Mouse (Mus musculus): ENCODE data around the gene St8sia1. TPM values are rescaled to one million over a fixed set of nuclear protein-coding genes. Genes with fewer than 3 reads are reported as not detected.

St8sia1 gene
- total and polyA plus RNA-seq, 3 experiments = 0.01 TPM; not detected in 2

GRCm38 (mm10) chr6:142998221-142998999 is 34.2 kb upstream of the St8sia1 start:
- no peak for TF ChIP-seq ZC3H11A (IDR thresholded peaks at IDR 0.05; ENCODE audit: low read depth, low read length)
- TF ChIP-seq HCFC1 (IDR thresholded peaks at IDR 0.05; ENCODE audit: low read depth, low read length) = no peak
- TF ChIP-seq ZKSCAN1 (IDR thresholded peaks at IDR 0.05; ENCODE audit: low read depth, low read length) = no peak
- H3K9ac ChIP-seq (ENCODE audit: control insufficient read depth, low read depth, low read length, poor library complexity, severe bottlenecking) = no peak overlapping the region
- peaks cover 0 to 3% of the 10 kb centered on the region in 2 experiments; a peak in 1 of 4 replicates for H3K4me1 ChIP-seq (ENCODE audit: control insufficient read depth in 1 of 2, insufficient read depth in 2 of 2, low read length in 2 of 2)
- DNase-seq (ENCODE audit: low read depth, low spot score) = no peak
- no peaks in the 10 kb centered on the region for H3K9me3 ChIP-seq (replicated peaks; ENCODE audit: insufficient read depth, low read length)
- no peak overlapping the region for H3K4me3 ChIP-seq (ENCODE audit: control insufficient read depth in 1 of 2, insufficient read depth in 1 of 2, low read depth in 2 of 2, low read length in 2 of 2)
- H3K27me3 ChIP-seq (ENCODE audit: control insufficient read depth in 1 of 2, insufficient read depth in 2 of 2, low read length in 2 of 2) = no peaks in the 10 kb centered on the region; a peak in 4 of 4 replicates
- H3K36me3 ChIP-seq (ENCODE audit: control insufficient read depth in 1 of 2, insufficient read depth in 2 of 2, low read length in 2 of 2) = no peaks in the 10 kb centered on the region
- H3K27ac ChIP-seq (ENCODE audit: control insufficient read depth, low read depth, low read length) = no peak overlapping the region
- H3K79me2 ChIP-seq (ENCODE audit: control insufficient read depth, insufficient read depth, low read length, poor library complexity) = no peaks in the 10 kb centered on the region

GRCm38 (mm10) chr6:142996887-142997286 is 32.6 kb upstream of the St8sia1 start:
- TF ChIP-seq CHD1 (IDR thresholded peaks at IDR 0.05; ENCODE audit: low read depth, low read length) (no peak), MEF2A (IDR thresholded peaks at IDR 0.05; ENCODE audit: extremely low read depth, insufficient replicate concordance, low read depth, low read length, poor library complexity, severe bottlenecking) (no peak), EP300 (IDR thresholded peaks at IDR 0.05; ENCODE audit: low read depth in 1 of 2, low read length in 2 of 2) (no peak), MAFK (IDR thresholded peaks at IDR 0.05; ENCODE audit: borderline replicate concordance, low read depth, low read length) (no peak), MAX (IDR thresholded peaks at IDR 0.05; ENCODE audit: low read length) (no peak), MYB (IDR thresholded peaks at IDR 0.05; ENCODE audit: low read depth, low read length) (no peak), RAD21 (IDR thresholded peaks at IDR 0.05; ENCODE audit: low read depth, low read length) (no peak), ZKSCAN1 (IDR thresholded peaks at IDR 0.05; ENCODE audit: low read depth, low read length) (no peak), HCFC1 (IDR thresholded peaks at IDR 0.05; ENCODE audit: low read depth, low read length) (no peak), NELFE (IDR thresholded peaks at IDR 0.05; ENCODE audit: low read depth, low read length) (no peak), TAL1 (IDR thresholded peaks at IDR 0.05; ENCODE audit: low read length) (no peak), POLR2A (IDR thresholded peaks at IDR 0.05; ENCODE audit: control insufficient read depth in 1 of 2, insufficient read depth in 1 of 2, low read depth in 1 of 2, low read length in 2 of 2, poor library complexity in 1 of 2) (no peak), E2F4 (IDR thresholded peaks at IDR 0.05; ENCODE audit: borderline replicate concordance, low read depth, low read length) (no peak), MAZ (IDR thresholded peaks at IDR 0.05; ENCODE audit: low read depth, low read length) (no peak)
- H3K79me2 ChIP-seq (ENCODE audit: control insufficient read depth, insufficient read depth, low read length, poor library complexity) = no peaks in the 10 kb centered on the region
- no peak overlapping the region for H3K27ac ChIP-seq (ENCODE audit: control insufficient read depth, low read depth, low read length)
- H3K9me3 ChIP-seq (replicated peaks; ENCODE audit: insufficient read depth, low read length) = no peaks in the 10 kb centered on the region
- no peak overlapping the region for H3K9ac ChIP-seq (ENCODE audit: control insufficient read depth, low read depth, low read length, poor library complexity, severe bottlenecking)
- H3K36me3 ChIP-seq (ENCODE audit: control insufficient read depth in 1 of 2, insufficient read depth in 2 of 2, low read length in 2 of 2) = no peaks in the 10 kb centered on the region
- DNase-seq (ENCODE audit: low read depth, low spot score) = no peak
- H3K4me3 ChIP-seq (ENCODE audit: control insufficient read depth in 1 of 2, insufficient read depth in 1 of 2, low read depth in 2 of 2, low read length in 2 of 2) = no peak overlapping the region
- H3K4me1 ChIP-seq (ENCODE audit: control insufficient read depth in 1 of 2, insufficient read depth in 2 of 2, low read length in 2 of 2) = peaks cover 0 to 3% of the 10 kb centered on the region in 2 experiments; a peak in 1 of 4 replicates
- peaks cover 0 to 2% of the 10 kb centered on the region in 2 experiments for H3K27me3 ChIP-seq (ENCODE audit: control insufficient read depth in 1 of 2, insufficient read depth in 2 of 2, low read length in 2 of 2)
